Mouse (Mus musculus): ENCODE results near the gene Flna.

The Flna gene

GRCm38 (mm10) chrX:74249615-74250014 is at the start of gene Flna:
Gene Flna (minus strand): TSS chrX:74249820.
- DNase-seq (ENCODE audit: low spot score in 2 of 2) = peak; percentile 52 to 71

- no peak for DNase-seq (ENCODE audit: low spot score in 2 of 2)
Observed at GRCm38 (mm10) chrX:74298348-74298747, 48.7 kb upstream of the Flna start.

GRCm38 (mm10) chrX:74296538-74297448 is 47.2 kb upstream of the Flna start, which contains the start of gene Atp6ap1:
Gene Atp6ap1 (plus strand): TSS chrX:74297097.
- DNase-seq (ENCODE audit: low spot score in 2 of 2) = peak; percentile 88 to 95

GRCm38 (mm10) chrX:74293431-74293830 is 43.8 kb upstream of the Flna start:
- no peak for DNase-seq (ENCODE audit: low spot score in 2 of 2)

GRCm38 (mm10) chrX:74283092-74283437 is 33.4 kb upstream of the Flna start:
- no peak for DNase-seq (ENCODE audit: low spot score in 2 of 2)

- peak; percentile 76 to 92 for DNase-seq (ENCODE audit: low spot score in 2 of 2)
Observed at GRCm38 (mm10) chrX:74282395-74283091, 32.9 kb upstream of the Flna start.

- DNase-seq (ENCODE audit: low spot score in 2 of 2) = peak; percentile 62 to 82
Observed at GRCm38 (mm10) chrX:74281732-74282394, 32.2 kb upstream of the Flna start, which contains the start of the genes Taz and Dnase1l1. Gene Taz (plus strand): TSS chrX:74281912. Gene Dnase1l1 (minus strand): TSS chrX:74282337.

GRCm38 (mm10) chrX:74281041-74281731 is 31.6 kb upstream of the Flna start:
- no peak for DNase-seq (ENCODE audit: low spot score in 2 of 2)

- DNase-seq (ENCODE audit: low spot score in 2 of 2) = no peak
Observed at GRCm38 (mm10) chrX:74277916-74278315, 28.3 kb upstream of the Flna start.

GRCm38 (mm10) chrX:74273422-74274322 is 24.1 kb upstream of the Flna start:
- no peak for DNase-seq (ENCODE audit: low spot score in 2 of 2)

GRCm38 (mm10) chrX:74270902-74271551 is 21.4 kb upstream of the Flna start:
- peak; percentile 33 to 37 for DNase-seq (ENCODE audit: low spot score in 2 of 2)

GRCm38 (mm10) chrX:74270062-74270901 is 20.7 kb upstream of the Flna start, which contains the start of gene Rpl10:
Gene Rpl10 (plus strand): TSS chrX:74270812.
- peak; percentile 73 to 88 for DNase-seq (ENCODE audit: low spot score in 2 of 2)

- peak in 1 of 2 experiments; percentile 18 for DNase-seq (ENCODE audit: low spot score in 2 of 2)
Observed at GRCm38 (mm10) chrX:74269736-74270061, 20.1 kb upstream of the Flna start.

GRCm38 (mm10) chrX:74257746-74258145 is 8.1 kb upstream of the Flna start:
- no peak for DNase-seq (ENCODE audit: low spot score in 2 of 2)

- peak in 1 of 2 experiments; percentile 25 for DNase-seq (ENCODE audit: low spot score in 2 of 2)
Observed at GRCm38 (mm10) chrX:74254888-74255565, 5.4 kb upstream of the Flna start.

GRCm38 (mm10) chrX:74254153-74254887 is 4.7 kb upstream of the Flna start, which contains the start of gene Emd:
Gene Emd (plus strand): TSS chrX:74254687.
- DNase-seq (ENCODE audit: low spot score in 2 of 2) = peak; percentile 73 to 90

- DNase-seq (ENCODE audit: low spot score in 2 of 2) = peak; percentile 35 to 74
Observed at GRCm38 (mm10) chrX:74248651-74249050, 969 bp downstream of the Flna start.

- no peak for DNase-seq (ENCODE audit: low spot score in 2 of 2)
Observed at GRCm38 (mm10) chrX:74246693-74247092, 2.9 kb downstream of the Flna start.

Data from spleen, postnatal 10 days (tissue).